Mouse (Mus musculus): Measurements from ENCODE around the gene Vmn2r84.
"Not testable (repeated sequence)": the region's sequence is repeated elsewhere in the genome, so short reads cannot be mapped to it uniquely, and the experiment has no call there.

Gene Vmn2r84

DNA sequence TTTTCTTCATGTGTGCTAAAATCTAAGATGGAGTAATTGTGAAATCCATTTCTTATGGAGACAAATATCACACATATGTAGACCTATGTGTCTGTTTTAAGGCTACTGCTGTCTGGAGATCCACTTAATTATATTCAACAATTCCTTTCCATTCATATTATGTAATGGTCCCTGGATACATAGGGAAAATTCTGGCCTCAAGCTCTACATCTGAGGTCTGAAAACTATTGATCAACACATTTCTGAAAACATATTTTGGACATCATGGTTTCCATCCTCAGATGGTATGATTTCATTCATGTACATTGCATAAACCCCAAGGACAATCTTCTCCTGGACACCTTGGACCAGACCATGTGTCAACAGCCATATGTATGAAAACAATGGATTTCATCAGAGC lies at the start of gene Vmn2r84:
Gene Vmn2r84, minus strand, starts transcription at position 101 of the 400 bp plus-strand sequence.
- no peak for DNase-seq (ENCODE audit: low spot score)

DNA sequence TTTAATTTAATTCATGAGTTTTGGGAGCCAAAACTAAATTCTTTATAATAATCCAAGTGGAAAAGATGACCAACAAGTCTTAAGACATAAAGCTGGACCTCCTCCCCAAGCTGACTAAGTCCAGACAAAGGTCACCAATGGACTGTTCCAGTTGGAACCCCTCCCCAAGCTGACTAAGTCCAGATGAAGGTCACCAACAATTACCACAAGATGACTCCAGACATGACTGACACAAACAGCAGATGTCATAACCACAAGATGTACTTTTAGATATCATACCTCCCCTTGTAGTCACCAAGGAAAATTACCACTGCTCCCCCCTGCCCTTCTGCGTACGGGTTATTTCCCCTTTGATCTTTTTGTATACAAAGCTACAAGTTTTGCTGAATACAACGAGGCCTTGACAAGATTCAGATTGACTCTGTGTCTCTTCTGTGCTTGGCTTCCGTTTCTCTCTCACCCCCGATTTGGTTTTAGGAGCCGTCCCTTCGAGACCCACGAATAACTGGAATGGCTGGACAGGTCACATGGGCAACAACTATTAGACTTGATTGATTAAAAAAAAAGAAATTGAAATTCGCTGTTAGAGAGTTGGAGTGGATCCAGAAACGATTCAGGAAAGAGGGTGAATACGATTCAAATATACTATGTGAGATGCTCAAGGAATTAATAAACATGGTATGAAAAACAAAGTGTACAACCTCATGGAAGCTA lies 40.2 kb upstream of the Vmn2r84 start:
- not testable (repeated sequence) for DNase-seq (ENCODE audit: low spot score)

DNA sequence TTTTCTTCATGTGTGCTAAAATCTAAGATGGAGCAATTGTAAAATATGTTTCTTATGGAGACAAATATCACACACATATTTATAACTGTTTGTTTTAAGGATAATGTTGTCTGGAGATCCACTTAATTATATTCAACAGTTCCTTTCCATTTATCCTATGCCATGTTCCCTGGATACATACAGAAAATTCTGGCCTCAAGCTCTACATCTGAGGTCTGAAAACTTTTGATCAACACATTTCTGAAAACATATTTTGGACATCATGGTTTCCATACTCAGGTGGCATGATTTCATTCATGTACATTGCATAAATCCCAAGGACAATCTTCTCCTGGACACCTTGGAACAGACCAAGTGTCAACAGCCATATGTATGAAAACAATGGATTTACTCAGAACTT lies 35.5 kb upstream of the Vmn2r84 start, which contains the start of gene Vmn2r85:
Gene Vmn2r85, minus strand, starts transcription at position 101 of the 400 bp plus-strand sequence.
- DNase-seq (ENCODE audit: low spot score): not testable (repeated sequence)

DNA sequence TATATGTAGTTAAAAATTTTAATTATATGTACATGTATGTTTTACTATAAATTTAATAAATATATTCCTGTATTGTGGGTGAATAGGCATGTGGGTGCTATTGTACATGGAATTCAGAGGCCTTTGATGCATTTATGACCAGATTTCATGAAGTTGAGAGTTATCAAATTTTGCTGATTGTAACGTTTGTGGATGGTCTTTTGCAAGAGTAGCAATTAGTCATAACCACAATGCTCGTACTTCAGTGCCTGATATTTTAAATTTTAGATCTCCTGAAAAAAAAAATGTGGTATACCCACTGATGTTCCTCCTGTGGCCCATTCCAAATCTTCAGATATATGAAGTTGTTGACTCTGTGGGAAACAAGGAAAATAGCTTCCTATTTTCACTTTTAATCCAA lies 28.2 kb upstream of the Vmn2r84 start:
- DNase-seq (ENCODE audit: low spot score): not testable (repeated sequence)

DNA sequence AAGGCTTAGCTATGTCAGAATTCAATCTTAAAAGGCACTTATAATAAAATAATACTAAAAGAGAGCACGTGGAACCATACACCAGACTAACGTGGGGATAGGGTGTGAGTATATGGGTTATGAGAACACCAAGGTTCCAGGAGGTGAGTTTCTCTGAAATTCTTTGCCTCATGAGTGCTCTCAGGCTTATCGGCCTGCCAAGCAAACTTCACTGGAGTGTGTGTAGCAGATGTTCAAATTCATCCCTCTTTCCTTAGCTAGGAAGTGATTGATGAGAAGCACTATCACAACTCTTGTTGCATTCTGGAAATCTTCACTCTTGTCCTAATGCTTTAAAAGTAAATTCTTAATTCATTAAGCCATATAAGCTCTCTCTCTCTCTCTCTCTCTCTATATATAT lies 26.3 kb upstream of the Vmn2r84 start:
- no peak for DNase-seq (ENCODE audit: low spot score)

DNA sequence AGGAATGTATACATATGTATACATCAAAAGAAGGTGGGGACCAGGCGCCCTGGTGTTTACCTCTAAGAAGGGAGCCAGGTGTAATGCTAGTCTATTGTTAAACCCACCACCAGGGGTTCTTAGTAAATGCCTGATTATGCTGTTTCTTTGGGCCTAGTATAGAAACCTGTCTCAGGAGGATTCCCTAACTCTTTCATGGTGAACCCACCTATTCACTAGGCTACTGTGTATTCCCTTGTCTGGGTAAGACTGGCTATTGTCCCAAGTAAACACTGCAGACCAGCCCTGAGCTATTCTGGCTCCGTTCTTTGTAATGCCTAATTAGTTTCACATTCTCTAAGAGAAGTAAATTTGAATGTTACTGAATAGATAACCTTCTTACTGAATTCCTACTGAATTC lies 25.8 kb upstream of the Vmn2r84 start:
- not testable (repeated sequence) for DNase-seq (ENCODE audit: low spot score)

DNA sequence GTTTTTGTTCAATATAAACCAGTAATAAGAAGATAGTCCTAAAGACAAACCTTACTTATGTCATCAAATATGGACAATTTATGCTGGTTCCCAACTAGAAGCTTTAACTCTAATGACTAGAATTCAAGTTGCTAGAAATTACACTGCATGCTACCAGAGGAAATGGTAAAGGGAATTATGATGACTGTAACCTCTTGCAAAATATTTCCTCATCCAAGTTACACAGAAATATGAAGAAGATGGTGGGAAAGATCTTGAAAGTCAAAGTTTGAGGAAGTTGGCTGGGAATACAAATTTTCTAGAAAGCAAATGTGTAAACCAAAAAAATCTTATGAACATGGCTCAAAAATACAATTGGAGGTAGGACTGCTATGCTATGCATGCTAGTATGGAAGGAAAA lies 22.2 kb upstream of the Vmn2r84 start:
- DNase-seq (ENCODE audit: low spot score): not testable (repeated sequence)

DNA sequence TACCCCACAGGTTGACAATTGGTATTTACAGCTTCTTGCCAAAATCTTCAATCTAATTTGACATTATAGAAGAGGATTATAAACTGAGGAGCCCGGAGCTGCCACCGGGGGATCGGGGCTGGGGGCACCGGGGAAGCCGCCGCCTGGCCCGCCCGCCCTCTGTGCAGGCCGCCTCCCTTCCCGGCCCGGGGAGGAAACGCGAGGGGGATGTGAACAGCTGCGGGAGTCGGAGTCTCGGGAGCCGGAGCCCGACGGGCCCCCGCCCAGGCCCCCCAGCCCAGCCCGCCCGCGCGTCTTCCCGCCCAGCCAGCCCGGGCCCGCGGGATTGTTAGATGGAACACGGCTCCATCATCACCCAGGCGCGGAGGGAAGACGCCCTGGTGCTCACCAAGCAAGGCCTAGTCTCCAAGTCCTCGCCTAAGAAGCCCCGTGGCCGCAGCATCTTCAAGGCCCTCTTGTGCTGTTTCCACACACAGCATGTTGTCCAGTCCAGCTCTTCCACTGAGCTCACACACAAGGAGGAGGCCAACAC lies 18.1 kb upstream of the Vmn2r84 start:
- DNase-seq (ENCODE audit: low spot score): not testable (repeated sequence)

DNA sequence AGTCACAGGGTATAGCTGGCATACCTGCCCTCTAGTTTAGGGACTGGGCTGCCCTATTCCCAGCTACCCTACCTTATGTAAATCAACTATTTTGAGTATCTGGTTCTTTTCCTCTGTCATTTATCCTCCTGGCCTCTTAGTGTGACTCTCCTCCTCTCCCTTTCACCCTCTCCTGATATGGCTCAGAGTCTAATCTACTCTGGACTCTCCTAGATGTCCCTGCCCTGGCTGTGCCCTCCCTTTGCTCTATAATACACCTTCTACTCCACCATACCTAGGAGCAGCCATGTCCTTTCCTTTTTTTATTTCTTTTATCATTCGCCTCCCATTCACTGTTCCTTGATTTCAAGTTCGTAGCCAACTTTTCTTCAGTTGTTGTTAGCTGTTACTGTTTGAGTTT lies 19.0 kb downstream of the Vmn2r84 start:
- DNase-seq (ENCODE audit: low spot score): no peak

DNA sequence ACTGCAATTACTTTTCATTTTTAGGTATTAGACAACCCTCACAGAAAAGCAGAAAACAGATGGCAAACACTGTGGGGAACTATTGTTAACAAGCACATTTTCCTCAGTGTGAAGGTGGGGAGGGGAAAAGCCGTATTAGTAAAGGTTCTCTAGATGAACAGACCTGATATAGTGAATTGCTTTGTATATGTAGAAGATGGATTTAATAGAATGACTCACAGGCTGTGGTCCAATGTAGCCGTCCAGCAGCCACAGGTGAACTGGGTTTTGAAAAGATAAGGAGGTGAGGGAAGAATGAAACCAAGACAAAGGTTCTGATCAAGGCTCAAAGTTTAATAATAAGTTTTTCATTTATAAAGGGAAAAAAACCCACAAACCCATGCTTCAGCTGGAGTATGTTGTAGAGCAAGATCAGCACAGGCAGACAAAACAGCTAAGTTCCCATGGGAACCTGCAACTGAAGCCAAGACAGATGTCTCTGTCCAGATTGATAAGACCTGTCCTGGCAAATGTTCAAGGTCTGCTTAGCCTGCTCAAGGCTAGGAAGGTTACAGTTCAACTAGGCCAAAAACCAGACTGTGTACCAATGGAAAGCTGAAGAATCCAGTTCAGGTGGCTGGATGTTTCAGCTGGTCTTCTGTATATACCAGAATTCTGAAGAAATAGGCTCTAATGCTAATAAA lies 21.5 kb downstream of the Vmn2r84 start:
- DNase-seq (ENCODE audit: low spot score): no peak

DNA sequence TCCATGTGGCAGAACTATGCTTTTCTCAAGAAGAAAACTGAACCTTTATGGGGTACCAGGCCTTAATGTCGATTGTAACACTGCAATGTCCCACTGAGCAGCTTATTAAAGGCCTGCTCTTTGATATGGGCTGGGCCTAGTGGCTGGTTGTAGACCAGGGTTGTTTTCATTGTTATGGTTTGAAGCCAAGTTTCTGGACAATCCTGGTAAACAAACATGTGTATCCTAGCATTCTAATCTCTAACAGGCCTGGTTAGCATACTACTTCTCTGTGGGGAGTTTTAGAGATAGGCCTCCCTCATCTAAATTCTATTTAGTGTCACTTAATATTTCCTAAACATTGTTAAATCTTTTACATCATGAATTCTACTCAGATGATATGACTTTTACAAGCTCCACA lies 22.5 kb downstream of the Vmn2r84 start:
- DNase-seq (ENCODE audit: low spot score): no peak

DNA sequence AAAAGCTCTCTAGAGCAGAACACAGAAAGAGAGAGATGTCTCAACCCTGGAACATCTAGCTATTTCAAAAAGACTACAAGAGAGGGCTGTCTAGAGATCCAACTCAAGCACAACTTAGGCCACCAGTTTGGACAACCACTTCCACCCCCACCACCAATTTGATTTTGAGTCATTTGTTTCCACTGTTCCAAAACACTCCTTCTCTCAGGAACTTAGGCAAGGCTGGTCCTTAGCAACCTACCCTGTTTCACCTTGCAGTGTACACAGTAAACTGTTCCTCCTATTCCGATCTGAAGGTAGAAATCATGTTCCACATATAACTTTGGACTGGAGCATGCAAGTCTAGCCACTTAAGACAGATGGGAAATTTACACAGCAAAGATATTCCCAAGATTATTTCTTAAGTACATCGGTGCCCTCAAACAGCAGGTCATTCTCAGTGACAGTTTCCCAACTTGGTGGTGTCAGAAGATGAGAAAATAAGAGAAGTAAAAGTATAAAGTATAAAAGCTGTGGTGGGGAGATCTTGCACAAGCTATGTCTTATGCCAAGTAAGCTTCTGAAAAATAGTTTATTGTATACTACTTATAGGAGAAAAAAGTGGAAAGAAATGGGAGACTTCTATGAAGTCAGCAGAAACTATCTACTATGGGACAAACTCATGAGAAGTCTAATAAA lies 24.0 kb downstream of the Vmn2r84 start:
- no peak for DNase-seq (ENCODE audit: low spot score)

DNA sequence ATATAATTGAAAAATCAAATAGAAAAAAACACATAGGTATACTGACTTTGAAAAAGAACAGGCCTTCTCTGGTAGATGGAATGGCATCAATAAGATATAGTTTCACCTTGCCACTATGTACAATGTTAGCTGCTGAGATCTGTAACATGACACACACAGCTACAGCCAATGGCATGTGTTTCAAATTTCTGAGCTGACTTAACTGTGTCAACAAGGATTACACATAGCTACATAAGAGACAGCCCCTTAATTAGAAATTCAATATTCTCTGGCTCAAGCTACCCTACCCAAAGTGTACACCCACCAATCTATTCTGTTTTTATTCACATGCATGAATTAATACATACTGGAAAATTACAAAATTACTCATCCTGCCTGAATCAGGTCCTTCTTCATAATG lies 25.7 kb downstream of the Vmn2r84 start:
- no peak for DNase-seq (ENCODE audit: low spot score)

DNA sequence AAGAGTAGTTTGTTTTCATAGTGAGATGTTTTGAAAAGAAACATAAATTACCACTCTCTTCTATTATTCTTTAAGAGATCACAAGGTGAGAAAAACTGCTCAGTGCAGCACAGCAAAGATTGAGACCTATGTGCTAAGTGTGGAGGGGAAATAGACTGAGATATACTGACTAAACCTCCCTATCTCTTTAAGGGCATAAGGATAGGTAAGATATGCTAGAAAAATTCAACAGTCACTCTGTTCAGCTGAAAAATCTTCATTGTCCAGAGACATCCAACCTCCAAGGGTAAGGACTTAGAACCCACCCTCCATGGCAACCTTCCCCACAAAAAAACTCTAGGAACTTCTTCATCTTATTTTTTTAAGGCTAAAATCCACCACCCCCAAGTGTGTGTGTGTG lies 29.4 kb downstream of the Vmn2r84 start:
- DNase-seq (ENCODE audit: low spot score): no peak

DNA sequence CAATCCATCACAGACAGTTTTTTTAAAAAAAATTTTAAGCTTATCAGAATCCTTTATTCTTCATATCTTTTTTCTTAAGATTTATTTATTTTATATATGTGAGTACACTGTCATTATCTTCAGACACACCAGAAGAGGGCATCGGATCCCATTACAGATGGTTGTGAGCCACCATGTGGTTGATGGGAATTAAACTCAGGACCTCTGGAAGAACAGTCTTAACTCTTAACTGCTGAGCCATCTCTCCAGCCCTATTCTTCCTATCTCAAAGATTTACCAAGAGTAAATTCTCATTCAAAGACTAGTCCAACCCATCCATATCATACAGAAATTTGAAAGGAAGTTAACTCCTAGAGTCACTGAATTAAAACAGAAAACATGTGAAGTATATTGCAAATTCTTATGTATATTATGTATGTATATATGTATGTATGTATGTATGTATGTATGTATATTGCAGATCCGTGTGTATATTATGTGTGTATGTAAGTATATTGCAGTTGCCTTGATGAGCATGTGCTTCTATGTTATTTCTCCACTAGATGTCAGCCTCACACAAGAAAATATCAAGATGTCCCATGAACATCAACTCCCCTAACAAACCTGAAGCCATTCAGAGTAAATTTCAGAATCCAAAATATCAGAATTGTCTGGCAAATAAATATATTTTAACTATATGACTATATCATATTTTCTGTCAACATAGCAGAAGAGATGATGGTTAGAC lies 30.5 kb downstream of the Vmn2r84 start:
- DNase-seq (ENCODE audit: low spot score): no peak

DNA sequence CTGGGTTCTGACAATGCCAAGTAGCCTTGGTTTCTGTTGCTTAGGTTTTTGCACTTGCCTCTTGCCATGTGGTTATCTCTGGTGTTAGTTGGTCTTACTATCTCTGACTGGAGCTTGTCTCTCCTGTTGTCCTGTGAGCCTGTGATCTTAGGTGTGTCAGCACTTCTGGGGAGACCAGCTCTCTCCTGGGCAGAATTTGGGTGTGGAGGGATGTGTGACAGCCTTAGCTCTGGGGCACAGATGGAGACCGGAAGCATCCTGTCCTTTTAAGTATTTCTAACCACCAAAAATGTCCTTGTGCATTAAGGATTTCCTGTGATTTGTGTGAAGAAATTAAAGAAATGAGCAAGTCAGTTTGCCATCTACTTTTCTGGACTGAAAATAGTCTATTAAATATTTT lies 50.1 kb downstream of the Vmn2r84 start:
- no peak for DNase-seq (ENCODE audit: low spot score)

DNA sequence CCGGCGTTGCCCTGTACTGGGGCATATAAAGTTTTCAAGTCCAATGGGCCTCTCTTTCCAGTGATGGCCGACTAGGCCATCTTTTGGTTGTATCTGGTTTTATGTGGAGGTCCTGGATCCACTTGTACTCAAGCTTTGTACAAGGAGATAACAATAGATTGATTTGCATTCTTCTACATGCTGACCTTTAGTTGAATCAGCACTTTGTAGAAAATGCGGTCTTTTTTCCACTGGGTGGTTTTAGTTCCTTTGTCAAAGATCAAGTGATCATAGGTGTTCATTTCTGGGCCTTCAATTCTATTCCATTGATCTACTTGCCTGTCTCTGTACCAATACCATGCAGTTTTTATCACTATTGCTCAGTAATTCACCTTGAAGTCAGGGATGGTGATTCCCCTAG lies 54.1 kb downstream of the Vmn2r84 start:
- not testable (repeated sequence) for DNase-seq (ENCODE audit: low spot score)

DNA sequence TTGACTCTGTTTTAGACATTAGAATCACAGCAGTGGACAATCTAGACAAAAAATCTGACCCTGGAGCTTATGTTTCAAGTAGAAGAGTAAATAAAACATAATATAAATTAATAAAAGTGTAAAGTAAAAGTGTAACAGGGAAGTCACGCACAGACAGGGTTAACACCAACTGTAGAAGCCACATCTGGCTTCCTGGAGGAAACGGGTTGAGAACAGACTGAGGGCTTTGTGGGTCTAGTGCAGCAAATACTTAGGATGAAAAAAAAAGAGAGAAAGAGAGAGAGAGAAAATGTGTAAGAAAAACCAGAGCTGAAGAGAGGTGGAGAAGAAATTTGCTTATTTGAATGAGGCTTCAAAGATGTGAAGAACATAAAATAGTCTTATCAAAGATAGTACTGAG lies 56.6 kb downstream of the Vmn2r84 start:
- DNase-seq (ENCODE audit: low spot score): no peak

DNA sequence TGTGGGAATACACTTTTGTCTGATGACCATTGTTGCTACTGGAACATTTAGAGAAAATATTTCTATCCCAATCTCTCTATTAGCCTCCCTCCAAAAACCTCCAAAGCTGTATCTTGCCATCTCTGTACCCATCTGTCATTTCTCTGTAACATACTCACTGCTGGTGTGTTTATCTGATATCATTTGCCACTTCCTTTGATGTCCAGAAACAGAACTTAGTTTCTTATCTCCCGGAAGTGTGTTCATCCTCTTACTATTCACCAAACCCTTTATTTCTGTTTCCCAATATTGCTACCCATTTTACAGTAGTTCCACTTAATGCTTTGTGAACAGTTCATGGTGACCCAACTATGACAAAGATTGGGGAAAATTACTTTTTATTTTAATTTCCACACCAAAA lies 57.7 kb downstream of the Vmn2r84 start:
- DNase-seq (ENCODE audit: low spot score): no peak

DNA sequence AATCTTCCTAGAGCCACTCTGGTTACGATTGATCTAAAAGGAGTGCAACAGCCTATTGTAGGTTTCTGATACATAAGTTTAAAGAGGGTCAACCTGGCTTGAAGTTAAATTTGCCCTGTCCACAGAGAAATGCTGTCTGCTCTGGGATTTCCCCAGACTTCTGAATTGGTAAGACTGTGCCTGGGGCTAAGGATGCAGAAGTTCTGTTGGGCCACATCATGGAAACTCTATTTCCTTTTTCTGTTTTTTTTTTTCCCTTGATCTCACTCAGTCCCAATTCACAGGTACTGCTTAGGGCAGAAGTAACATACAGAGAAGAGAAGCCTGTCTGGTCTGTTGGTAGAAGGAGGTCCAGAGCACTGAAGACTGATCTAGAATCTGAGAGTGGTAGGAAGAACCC lies 63.4 kb downstream of the Vmn2r84 start:
- no peak for DNase-seq (ENCODE audit: low spot score)
